Mouse (Mus musculus) neural tube, embryonic 10.5 days (tissue): ENCODE results near the gene Fkbp1a.

Experiments used
- DNase-seq: peaks from one replicate; pipeline ENCODE4 v3.0.0-alpha.2; 2017; ENCODE audit warnings: low spot score; ENCODE audit errors: extremely low spot score

Fkbp1a gene

GRCm38 (mm10) chr2:151608435-151608834, 66.2 kb downstream of the Fkbp1a start:
- DNase-seq = no peak

GRCm38 (mm10) chr2:151609974-151610373, 67.7 kb downstream of the Fkbp1a start:
- no peak for DNase-seq
